Mouse (Mus musculus): Measurements from ENCODE around the gene Cryba4. TPM values are rescaled to one million over a fixed set of nuclear protein-coding genes. Genes with fewer than 3 reads are reported as not detected.

The Cryba4 gene
- polyA plus RNA-seq, 1 experiment: not detected

DNA sequence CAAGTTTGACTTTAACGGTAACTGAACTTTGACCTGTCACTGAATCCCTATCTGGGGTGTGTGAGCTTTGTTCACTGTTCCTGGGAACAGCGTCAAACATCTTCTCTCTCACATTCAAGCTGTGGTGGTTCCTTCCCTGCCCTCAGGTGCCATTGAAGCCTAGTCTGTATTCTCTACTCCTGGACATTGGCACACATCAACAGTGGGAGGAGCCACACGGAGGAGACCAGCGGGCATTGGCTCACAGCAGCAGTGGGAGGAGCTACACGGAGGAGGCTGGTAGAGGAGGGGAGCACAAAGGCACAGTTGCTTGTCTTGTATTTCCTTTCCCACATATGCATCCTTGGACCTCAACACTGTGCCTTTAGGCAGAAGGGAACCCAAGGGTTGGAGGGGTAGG is 9.3 kb downstream of the Cryba4 start:
- H3K4me1 ChIP-seq (ENCODE audit: control insufficient read depth, insufficient read depth, low read length): 0 out of 2 replicates have a peak, but pooled peaks cover 5% of the 10 kb centered on the region

DNA sequence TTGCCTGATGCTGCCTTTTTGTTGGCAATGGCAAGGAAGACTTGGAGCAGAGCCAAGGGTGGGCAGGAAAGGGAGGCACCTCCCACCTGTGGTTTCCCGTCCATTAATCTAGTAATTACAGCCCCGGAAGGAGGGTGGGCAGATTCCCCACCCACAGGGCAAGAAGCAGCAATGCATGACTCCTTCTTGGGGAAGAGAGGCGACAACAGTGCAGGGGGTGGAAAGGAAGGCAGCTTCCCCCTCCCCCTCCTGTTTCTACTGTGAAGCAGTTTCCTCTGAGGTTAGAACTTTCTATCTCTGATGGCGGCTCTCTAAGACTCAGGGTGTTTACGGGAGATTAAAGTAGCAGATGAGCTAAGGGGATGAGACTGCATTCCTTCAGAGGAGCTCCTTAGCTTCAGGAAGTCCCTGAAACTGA is 9.9 kb downstream of the Cryba4 start:
- DNase-seq: peak; percentile 88
- H3K4me3 ChIP-seq (ENCODE audit: insufficient read depth, low read depth, low read length): no peak overlapping the region
- 0 out of 2 replicates have a peak, but pooled peaks cover 5% of the 10 kb centered on the region for H3K4me1 ChIP-seq (ENCODE audit: control insufficient read depth, insufficient read depth, low read length)
- H3K36me3 ChIP-seq (ENCODE audit: control insufficient read depth, insufficient read depth, low read length): no peaks in the 10 kb centered on the region
- 37% methylated on average over 5 of the region's 5 CpGs for WGBS
- TF ChIP-seq POLR2A (IDR thresholded peaks at IDR 0.05; ENCODE audit: low read depth, low read length) (no peak), CTCF (conservative IDR thresholded peaks at IDR 0.05; ENCODE audit: insufficient read depth, insufficient read length, low read depth, low read length) (no peak)
- H3K27me3 ChIP-seq (replicated peaks; ENCODE audit: control insufficient read depth, insufficient read depth, low read length): no peaks in the 10 kb centered on the region
- H3K27ac ChIP-seq (ENCODE audit: insufficient read depth, low read depth, low read length): peak overlapping the region; percentile 53; the same call in 1 of the 2 replicates

More for the DNA sequence above, 9.3 kb downstream of the Cryba4 start:
- Histone ChIP-seq H3K36me3 (ENCODE audit: control insufficient read depth, insufficient read depth, low read length) (no peaks in the 10 kb centered on the region), H3K27me3 (replicated peaks; ENCODE audit: control insufficient read depth, insufficient read depth, low read length) (no peaks in the 10 kb centered on the region), H3K4me3 (ENCODE audit: insufficient read depth, low read depth, low read length) (no peak overlapping the region), H3K27ac (ENCODE audit: insufficient read depth, low read depth, low read length) (peak overlapping the region; percentile 53; the same call in 1 of the 2 replicates)
- DNase-seq: peak; percentile 43
- TF ChIP-seq POLR2A (IDR thresholded peaks at IDR 0.05; ENCODE audit: low read depth, low read length) (no peak), CTCF (conservative IDR thresholded peaks at IDR 0.05; ENCODE audit: insufficient read depth, insufficient read length, low read depth, low read length) (no peak)
- 38% methylated on average over 5 of the region's 5 CpGs for WGBS

- 61% methylated on average over 2 of the region's 2 CpGs for WGBS
- no peak overlapping the region for H3K27ac ChIP-seq (ENCODE audit: insufficient read depth, low read depth, low read length)
Observed at GRCm38 (mm10) chr5:112241849-112242248, 10.5 kb downstream of the Cryba4 start.

GRCm38 (mm10) chr5:112240761-112241160 is 11.6 kb downstream of the Cryba4 start:
- peak; percentile 86 for DNase-seq
- Histone ChIP-seq H3K4me1 (ENCODE audit: control insufficient read depth, insufficient read depth, low read length) (0 out of 2 replicates have a peak, but pooled peaks cover 5% of the 10 kb centered on the region), H3K27ac (ENCODE audit: insufficient read depth, low read depth, low read length) (no peak overlapping the region), H3K4me3 (ENCODE audit: insufficient read depth, low read depth, low read length) (no peak overlapping the region), H3K36me3 (ENCODE audit: control insufficient read depth, insufficient read depth, low read length) (no peaks in the 10 kb centered on the region), H3K27me3 (replicated peaks; ENCODE audit: control insufficient read depth, insufficient read depth, low read length) (no peaks in the 10 kb centered on the region)
- no peak for TF ChIP-seq POLR2A (IDR thresholded peaks at IDR 0.05; ENCODE audit: low read depth, low read length)
- TF ChIP-seq CTCF (conservative IDR thresholded peaks at IDR 0.05; ENCODE audit: insufficient read depth, insufficient read length, low read depth, low read length): peak; percentile 93
- 3% methylated on average over 10 of the region's 10 CpGs for WGBS

More at GRCm38 (mm10) chr5:112241849-112242248, 10.5 kb downstream of the Cryba4 start:
- no peak for TF ChIP-seq POLR2A (IDR thresholded peaks at IDR 0.05; ENCODE audit: low read depth, low read length)
- TF ChIP-seq CTCF (conservative IDR thresholded peaks at IDR 0.05; ENCODE audit: insufficient read depth, insufficient read length, low read depth, low read length): no peak
- H3K4me3 ChIP-seq (ENCODE audit: insufficient read depth, low read depth, low read length): no peak overlapping the region
- no peak for DNase-seq
- no peaks in the 10 kb centered on the region for H3K27me3 ChIP-seq (replicated peaks; ENCODE audit: control insufficient read depth, insufficient read depth, low read length)
- 0 out of 2 replicates have a peak, but pooled peaks cover 5% of the 10 kb centered on the region for H3K4me1 ChIP-seq (ENCODE audit: control insufficient read depth, insufficient read depth, low read length)
- no peaks in the 10 kb centered on the region for H3K36me3 ChIP-seq (ENCODE audit: control insufficient read depth, insufficient read depth, low read length)

GRCm38 (mm10) chr5:112238781-112239482 is 13.4 kb downstream of the Cryba4 start:
- Histone ChIP-seq H3K27ac (ENCODE audit: insufficient read depth, low read depth, low read length) (no peak overlapping the region), H3K27me3 (replicated peaks; ENCODE audit: control insufficient read depth, insufficient read depth, low read length) (no peaks in the 10 kb centered on the region), H3K4me1 (ENCODE audit: control insufficient read depth, insufficient read depth, low read length) (0 out of 2 replicates have a peak, but pooled peaks cover 5% of the 10 kb centered on the region), H3K4me3 (ENCODE audit: insufficient read depth, low read depth, low read length) (no peak overlapping the region), H3K36me3 (ENCODE audit: control insufficient read depth, insufficient read depth, low read length) (no peaks in the 10 kb centered on the region)
- no peak for TF ChIP-seq POLR2A (IDR thresholded peaks at IDR 0.05; ENCODE audit: low read depth, low read length)
- no peak for TF ChIP-seq CTCF (conservative IDR thresholded peaks at IDR 0.05; ENCODE audit: insufficient read depth, insufficient read length, low read depth, low read length)
- WGBS: 80% methylated on average over 3 of the region's 3 CpGs
- DNase-seq: no peak

GRCm38 (mm10) chr5:112237866-112238570 is 14.3 kb downstream of the Cryba4 start:
- 67% methylated on average over 9 of the region's 9 CpGs for WGBS
- no peak for DNase-seq
- H3K36me3 ChIP-seq (ENCODE audit: control insufficient read depth, insufficient read depth, low read length): no peaks in the 10 kb centered on the region
- TF ChIP-seq CTCF (conservative IDR thresholded peaks at IDR 0.05; ENCODE audit: insufficient read depth, insufficient read length, low read depth, low read length) (no peak), POLR2A (IDR thresholded peaks at IDR 0.05; ENCODE audit: low read depth, low read length) (no peak)
- H3K4me3 ChIP-seq (ENCODE audit: insufficient read depth, low read depth, low read length): no peak overlapping the region
- 0 out of 2 replicates have a peak, but pooled peaks cover 2% of the 10 kb centered on the region for H3K4me1 ChIP-seq (ENCODE audit: control insufficient read depth, insufficient read depth, low read length)
- H3K27me3 ChIP-seq (replicated peaks; ENCODE audit: control insufficient read depth, insufficient read depth, low read length): no peaks in the 10 kb centered on the region
- no peak overlapping the region for H3K27ac ChIP-seq (ENCODE audit: insufficient read depth, low read depth, low read length)

DNA sequence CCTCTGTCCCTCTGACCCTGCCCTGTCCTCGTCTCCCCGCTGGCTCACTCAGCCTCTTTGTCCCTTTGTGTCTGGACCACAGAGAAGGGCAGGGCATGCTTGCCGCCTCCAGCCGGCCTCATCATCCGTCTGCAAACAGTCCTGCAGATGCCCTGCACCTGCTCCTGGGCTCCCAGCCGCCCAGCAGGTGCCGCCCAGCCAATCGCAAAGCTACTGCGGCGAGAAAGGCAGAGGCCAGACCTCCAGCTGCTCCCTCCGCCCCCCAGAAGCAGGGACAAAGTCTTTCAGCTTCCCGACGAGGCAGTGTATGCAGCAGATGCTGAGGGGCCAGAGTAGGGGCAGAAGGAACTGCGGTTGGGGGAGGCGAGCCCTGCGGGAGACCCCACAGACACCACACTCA is 14.9 kb downstream of the Cryba4 start:
- WGBS: 21% methylated on average over 16 of the region's 16 CpGs
- no peaks in the 10 kb centered on the region for H3K36me3 ChIP-seq (ENCODE audit: control insufficient read depth, insufficient read depth, low read length)
- H3K27me3 ChIP-seq (replicated peaks; ENCODE audit: control insufficient read depth, insufficient read depth, low read length): no peaks in the 10 kb centered on the region
- H3K4me3 ChIP-seq (ENCODE audit: insufficient read depth, low read depth, low read length): no peak overlapping the region
- H3K27ac ChIP-seq (ENCODE audit: insufficient read depth, low read depth, low read length): no peak overlapping the region
- no peak for DNase-seq
- H3K4me1 ChIP-seq (ENCODE audit: control insufficient read depth, insufficient read depth, low read length): no peaks in the 10 kb centered on the region
- TF ChIP-seq CTCF (conservative IDR thresholded peaks at IDR 0.05; ENCODE audit: insufficient read depth, insufficient read length, low read depth, low read length) (no peak), POLR2A (IDR thresholded peaks at IDR 0.05; ENCODE audit: low read depth, low read length) (no peak)
